Mouse (Mus musculus): ENCODE results near the gene Chst11. TPM values are rescaled to one million over a fixed set of nuclear protein-coding genes. Genes with fewer than 3 reads are reported as not detected.

Chst11 gene
- 3.4 and 3.8 TPM in 2 replicates for polyA plus RNA-seq (2021; fragmentation: Nextera tagmentation)
- long read RNA-seq, experiment 1, partial matches to known transcripts, result 0 of 26 reads
- long read RNA-seq, experiment 1, other reads (novel, unspliced or antisense), result 26 of 26 reads
- long read RNA-seq, experiment 2, partial matches to known transcripts, result 0 of 10 reads
- long read RNA-seq, experiment 2, other reads (novel, unspliced or antisense), result 10 of 10 reads

DNA sequence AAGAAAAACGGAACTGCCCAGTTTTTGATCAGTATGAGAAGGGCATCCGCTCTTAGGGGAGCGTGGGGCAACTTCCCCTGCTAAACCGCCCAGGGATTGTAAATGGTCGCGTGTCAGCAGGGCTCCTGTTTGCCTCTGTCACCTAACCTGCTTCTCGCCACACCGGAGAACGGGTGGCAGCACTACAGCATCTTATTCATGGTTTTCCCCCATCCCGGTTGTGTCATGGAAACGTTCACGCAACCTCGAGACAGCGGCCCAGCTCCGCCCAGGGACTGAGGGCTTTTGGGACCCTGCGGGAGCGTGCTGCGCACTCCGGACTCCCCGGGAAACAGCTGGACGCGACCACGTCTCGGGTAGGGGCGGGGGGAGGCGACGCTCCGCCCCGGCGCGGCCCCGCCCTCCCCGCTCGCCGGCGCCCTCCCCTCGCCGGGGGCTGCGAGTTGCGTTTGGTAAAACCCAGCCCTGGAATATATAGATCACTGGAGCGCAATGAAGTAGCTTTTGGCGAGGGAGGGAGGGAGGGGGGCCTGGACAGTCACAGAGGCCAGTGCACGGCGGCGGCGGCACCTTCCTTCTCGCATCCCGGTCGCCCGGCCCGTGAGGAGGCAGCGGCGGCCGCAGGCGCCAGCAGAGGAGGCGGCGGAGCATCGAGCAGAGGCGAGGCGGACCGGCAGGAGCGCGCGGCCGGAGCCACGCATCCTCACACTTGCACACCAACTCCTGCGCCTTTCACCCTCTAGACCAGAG lies at the start of gene Chst11:
Chst11 (plus strand) TSS at position 549 of the 750 bp plus-strand sequence.

Other genes with a start within 250 kb of the Chst11 start
- gene Nfyb, start 221.4 kb upstream of the Chst11 start, polyA plus RNA-seq (2021; fragmentation: Nextera tagmentation), result 19.8 and 23.2 TPM in 2 replicates
- 13.1 and 26.3 TPM in 2 replicates for gene Txnrd1, start 151.5 kb upstream of the Chst11 start, polyA plus RNA-seq (2021; fragmentation: Nextera tagmentation)
- 0.14 TPM in 1 of 2 replicates, not detected in the other for gene Eid3, start 118.9 kb upstream of the Chst11 start, polyA plus RNA-seq (2021; fragmentation: Nextera tagmentation)

All from left cerebral cortex, adult 6 months (tissue).